Mouse (Mus musculus) midbrain, embryonic 10.5 days (tissue): Measurements from ENCODE around the gene Dnmbp. TPM values are rescaled to one million over a fixed set of nuclear protein-coding genes. Genes with fewer than 3 reads are reported as not detected.
A peak's percentile ranks its signal among the peaks of the same experiment; 100 is the strongest.

Source experiments
- DNase-seq: peaks from one replicate; pipeline ENCODE4 v3.0.0-alpha.2; 2017; ENCODE audit warnings: low spot score
- H3K27ac ChIP-seq: fragments of 300-500 bp; sonication (generic); replicated peaks from 2 replicates; pipeline ENCODE4 v1.5.1; 2016; ENCODE audit warnings: mild to moderate bottlenecking
- H3K27me3 ChIP-seq: fragments of 300-500 bp; sonication (generic); 2 replicates; pipeline ENCODE4 v1.6.1; 2016; ENCODE audit warnings: low read depth, mild to moderate bottlenecking; ENCODE audit not compliant: poor library complexity, severe bottlenecking
- H3K36me3 ChIP-seq: fragments of 300-500 bp; sonication (generic); 2 replicates; pipeline ENCODE4 v1.6.1; 2016; ENCODE audit warnings: mild to moderate bottlenecking, moderate library complexity
- H3K4me1 ChIP-seq: fragments of 300-500 bp; sonication (generic); 2 replicates; pipeline ENCODE4 v1.6.1; 2016
- H3K4me3 ChIP-seq: fragments of 300-500 bp; sonication (generic); 2 replicates; pipeline ENCODE4 v1.5.1; 2016; ENCODE audit warnings: mild to moderate bottlenecking, moderate library complexity
- H3K9me3 ChIP-seq: fragments of 300-500 bp; sonication (generic); replicated peaks from 2 replicates; pipeline ENCODE4 v1.6.1; 2016; ENCODE audit warnings: mild to moderate bottlenecking
- WGBS: fragments of 180-500 bp; shearing (Covaris S2); methylation state at CpG from one replicate; pipeline ENCODE4 v1.1.7; 2016; 5-methylcytosine and 5-hydroxymethylcytosine counted together
- polyA plus RNA-seq: library from polyadenylated mRNA; unstranded; fragments of >200 nt; fragmentation: Nextera tagmentation; extraction: Ambion mirVana; gene quantifications from 2 replicates; pipeline ENCODE4 v1.2.1, GENCODE M21; 2016

Gene Dnmbp
- polyA plus RNA-seq, 1 experiment from 2014 or later, result 17.0 TPM

GRCm38 (mm10) chr19:43845331-43845908 is 94.6 kb downstream of the Dnmbp start:
- Histone ChIP-seq H3K27ac (no peak overlapping the region), H3K27me3 (no peaks in the 10 kb centered on the region), H3K4me3 (no peak overlapping the region), H3K36me3 (peaks cover 69% of the 10 kb centered on the region), H3K9me3 (no peaks in the 10 kb centered on the region), H3K4me1 (peaks cover 3% of the 10 kb centered on the region; the same call in 1 of the 2 replicates)
- 68% methylated on average over 7 of the region's 7 CpGs for WGBS
- no peak for DNase-seq

- 83% methylated on average over 9 of the region's 9 CpGs for WGBS
- H3K27me3 ChIP-seq, result no peaks in the 10 kb centered on the region
- H3K4me1 ChIP-seq, result peaks cover 3% of the 10 kb centered on the region; the same call in 1 of the 2 replicates
- no peak for DNase-seq
- H3K4me3 ChIP-seq, result no peak overlapping the region
- H3K9me3 ChIP-seq, result no peaks in the 10 kb centered on the region
- no peak overlapping the region for H3K27ac ChIP-seq
- peaks cover 47% of the 10 kb centered on the region for H3K36me3 ChIP-seq
Observed at GRCm38 (mm10) chr19:43843184-43843583, 96.8 kb downstream of the Dnmbp start.

GRCm38 (mm10) chr19:43832425-43833069 is 107.4 kb downstream of the Dnmbp start:
- Histone ChIP-seq H3K9me3 (no peaks in the 10 kb centered on the region), H3K4me3 (no peak overlapping the region), H3K27ac (no peak overlapping the region), H3K27me3 (peaks cover 6% of the 10 kb centered on the region), H3K4me1 (no peaks in the 10 kb centered on the region), H3K36me3 (no peaks in the 10 kb centered on the region)
- peak; percentile 73 for DNase-seq
- 35% methylated on average over 21 of the region's 21 CpGs for WGBS

GRCm38 (mm10) chr19:43826855-43827254 is 113.1 kb downstream of the Dnmbp start:
- H3K36me3 ChIP-seq, result no peaks in the 10 kb centered on the region
- no peaks in the 10 kb centered on the region for H3K9me3 ChIP-seq
- no peaks in the 10 kb centered on the region for H3K27me3 ChIP-seq
- H3K4me1 ChIP-seq, result no peaks in the 10 kb centered on the region
- no peak overlapping the region for H3K27ac ChIP-seq
- no peak for DNase-seq
- WGBS, result 78% methylated on average over 8 of the region's 8 CpGs
- no peak overlapping the region for H3K4me3 ChIP-seq

GRCm38 (mm10) chr19:43815661-43816414 is 124.2 kb downstream of the Dnmbp start:
- Histone ChIP-seq H3K27me3 (no peaks in the 10 kb centered on the region), H3K27ac (no peak overlapping the region), H3K36me3 (no peaks in the 10 kb centered on the region), H3K4me3 (no peak overlapping the region), H3K4me1 (no peaks in the 10 kb centered on the region), H3K9me3 (no peaks in the 10 kb centered on the region)
- DNase-seq, result no peak
- WGBS, result 84% methylated on average over 14 of the region's 14 CpGs

- peaks cover 3% of the 10 kb centered on the region; the same call in 1 of the 2 replicates for H3K4me1 ChIP-seq
- no peak overlapping the region for H3K4me3 ChIP-seq
- H3K27me3 ChIP-seq, result no peaks in the 10 kb centered on the region
- H3K27ac ChIP-seq, result no peak overlapping the region
- DNase-seq, result no peak
- no peaks in the 10 kb centered on the region for H3K9me3 ChIP-seq
- H3K36me3 ChIP-seq, result no peaks in the 10 kb centered on the region
- WGBS, result 90% methylated on average over 10 of the region's 10 CpGs
Observed at GRCm38 (mm10) chr19:43813315-43813714, 126.7 kb downstream of the Dnmbp start.

- no peaks in the 10 kb centered on the region for H3K27me3 ChIP-seq
- no peak overlapping the region for H3K27ac ChIP-seq
- DNase-seq, result no peak
- WGBS, result 96% methylated on average over 4 of the region's 4 CpGs
- H3K4me3 ChIP-seq, result no peak overlapping the region
- no peaks in the 10 kb centered on the region for H3K36me3 ChIP-seq
- H3K4me1 ChIP-seq, result peaks cover 3% of the 10 kb centered on the region; the same call in 1 of the 2 replicates
- no peaks in the 10 kb centered on the region for H3K9me3 ChIP-seq
Observed at GRCm38 (mm10) chr19:43811419-43811818, 128.6 kb downstream of the Dnmbp start.

GRCm38 (mm10) chr19:43809331-43809730 is 130.7 kb downstream of the Dnmbp start:
- Histone ChIP-seq H3K27me3 (no peaks in the 10 kb centered on the region), H3K9me3 (no peaks in the 10 kb centered on the region), H3K27ac (no peak overlapping the region), H3K4me3 (no peak overlapping the region), H3K4me1 (peaks cover 3% of the 10 kb centered on the region; the same call in 1 of the 2 replicates), H3K36me3 (no peaks in the 10 kb centered on the region)
- 41% methylated on average over 4 of the region's 4 CpGs for WGBS
- no peak for DNase-seq

- 86% methylated on average over 10 of the region's 10 CpGs for WGBS
- H3K27ac ChIP-seq, result no peak overlapping the region
- H3K27me3 ChIP-seq, result no peaks in the 10 kb centered on the region
- no peaks in the 10 kb centered on the region for H3K9me3 ChIP-seq
- DNase-seq, result no peak
- no peaks in the 10 kb centered on the region for H3K4me1 ChIP-seq
- no peaks in the 10 kb centered on the region for H3K36me3 ChIP-seq
- H3K4me3 ChIP-seq, result no peak overlapping the region
Observed at GRCm38 (mm10) chr19:43803866-43804265, 136.1 kb downstream of the Dnmbp start.

GRCm38 (mm10) chr19:43801427-43802051 is 138.5 kb downstream of the Dnmbp start:
- H3K27me3 ChIP-seq, result no peaks in the 10 kb centered on the region
- no peak overlapping the region for H3K4me3 ChIP-seq
- H3K9me3 ChIP-seq, result no peaks in the 10 kb centered on the region
- no peaks in the 10 kb centered on the region for H3K4me1 ChIP-seq
- DNase-seq, result no peak
- H3K36me3 ChIP-seq, result no peaks in the 10 kb centered on the region
- H3K27ac ChIP-seq, result no peak overlapping the region
- 81% methylated on average over 9 of the region's 9 CpGs for WGBS

- no peak for DNase-seq
- Histone ChIP-seq H3K27me3 (no peaks in the 10 kb centered on the region), H3K36me3 (no peaks in the 10 kb centered on the region), H3K27ac (no peak overlapping the region), H3K9me3 (no peaks in the 10 kb centered on the region), H3K4me3 (no peak overlapping the region), H3K4me1 (no peaks in the 10 kb centered on the region)
- whole genome bisulfite sequencing, result 81% methylated on average over 5 of the region's 5 CpGs
Observed at GRCm38 (mm10) chr19:43797216-43797615, 142.8 kb downstream of the Dnmbp start.
